Comparison of ENCODE assay signal across 12 mouse cellular contexts in genomic region chr1:65090370-65090769, GRCm38 (mm10). TPM values are rescaled to one million over a fixed set of nuclear protein-coding genes. Genes with fewer than 3 reads are reported as not detected.
DNase-seq lines count a peak whose midpoint lies in the region; ATAC-seq and TF ChIP-seq lines count a peak whose summit lies in the region.
"Had no signal": no experiment of that assay in that cellular context is flagged by ENCODE, and none has a peak within 500 bp of the region (broad histone marks: within the 10 kb centered on the region; RNA-seq: fewer than 3 reads in every experiment).

No protein-coding gene starts in this region.

- H3K27ac ChIP-seq in stomach, embryonic 16.5 days (ENCODE audit: low read length): no peak overlapping the region
- H3K27ac ChIP-seq in stomach, postnatal 0 days (replicated peaks): no peak overlapping the region
- H3K27ac ChIP-seq in liver, postnatal 0 days (ENCODE audit: low read depth): no peak overlapping the region
- H3K27ac ChIP-seq: heart, adult 2 months; hindbrain, embryonic 13.5 days; limb, embryonic 12.5 days; midbrain, embryonic 15.5 days had no signal

- H3K27me3 ChIP-seq in stomach, embryonic 16.5 days (ENCODE audit: control insufficient read depth, insufficient read depth, low read length): no peaks in the 10 kb centered on the region
- no peaks in the 10 kb centered on the region for H3K27me3 ChIP-seq in stomach, postnatal 0 days (ENCODE audit: control insufficient read depth, insufficient read depth, low read length)
- H3K27me3 ChIP-seq in liver, postnatal 0 days (ENCODE audit: insufficient read depth, low read length): no peaks in the 10 kb centered on the region
- H3K27me3 ChIP-seq: hindbrain, embryonic 13.5 days; limb, embryonic 12.5 days; midbrain, embryonic 15.5 days had no signal

- no peaks in the 10 kb centered on the region for H3K4me1 ChIP-seq in stomach, embryonic 16.5 days (ENCODE audit: control insufficient read depth, insufficient read depth, low read length)
- no peaks in the 10 kb centered on the region for H3K4me1 ChIP-seq in stomach, postnatal 0 days (replicated peaks; ENCODE audit: control insufficient read depth, insufficient read depth)
- H3K4me1 ChIP-seq in liver, postnatal 0 days (ENCODE audit: insufficient read depth): peaks cover 9% of the 10 kb centered on the region; the same call in 1 of the 2 replicates
- H3K4me1 ChIP-seq: hindbrain, embryonic 13.5 days; limb, embryonic 12.5 days; midbrain, embryonic 15.5 days had no signal

- no peak overlapping the region for H3K4me2 ChIP-seq in stomach, embryonic 16.5 days (ENCODE audit: low read depth, low read length)
- H3K4me2 ChIP-seq in stomach, postnatal 0 days (replicated peaks; ENCODE audit: low read depth): no peak overlapping the region
- no peak overlapping the region for H3K4me2 ChIP-seq in liver, postnatal 0 days (ENCODE audit: low read depth, low read length)
- H3K4me2 ChIP-seq: hindbrain, embryonic 13.5 days; limb, embryonic 12.5 days; midbrain, embryonic 15.5 days had no signal

- no peak for TF ChIP-seq CTCF in stomach, postnatal 0 days (IDR thresholded peaks at IDR 0.05; ENCODE audit: low read depth)
- TF ChIP-seq CTCF in liver, postnatal 0 days (IDR thresholded peaks at IDR 0.05; ENCODE audit: low read depth): no peak

- 43% methylated on average over 2 of the region's 2 CpGs for WGBS in stomach, embryonic 16.5 days
- 42% methylated on average over 2 of the region's 2 CpGs for WGBS in stomach, postnatal 0 days
- 16% methylated on average over 2 of the region's 2 CpGs for WGBS in liver, postnatal 0 days (ENCODE audit: insufficient replicate concordance)

- H3K36me3 ChIP-seq in stomach, embryonic 16.5 days (ENCODE audit: control insufficient read depth, insufficient read depth, low read length): no peaks in the 10 kb centered on the region
- no peaks in the 10 kb centered on the region for H3K36me3 ChIP-seq in stomach, postnatal 0 days (ENCODE audit: control insufficient read depth, insufficient read depth, low read length)
- H3K36me3 ChIP-seq in liver, postnatal 0 days (replicated peaks; ENCODE audit: insufficient read depth, low read length): no peaks in the 10 kb centered on the region
- H3K36me3 ChIP-seq: hindbrain, embryonic 13.5 days; limb, embryonic 12.5 days; midbrain, embryonic 15.5 days had no signal

- H3K4me3 ChIP-seq in stomach, embryonic 16.5 days (replicated peaks; ENCODE audit: low read length): no peak overlapping the region
- no peak overlapping the region for H3K4me3 ChIP-seq in stomach, postnatal 0 days (ENCODE audit: low read depth, low read length)
- no peak overlapping the region for H3K4me3 ChIP-seq in liver, postnatal 0 days (ENCODE audit: low read depth, low read length)
- H3K4me3 ChIP-seq: heart, adult 2 months; hindbrain, embryonic 13.5 days; limb, embryonic 12.5 days; midbrain, embryonic 15.5 days had no signal

- TF ChIP-seq EP300 in stomach, postnatal 0 days (optimal IDR thresholded peaks at IDR 0.05): no peak
- TF ChIP-seq EP300 in liver, postnatal 0 days (IDR thresholded peaks at IDR 0.05; ENCODE audit: low read depth): no peak

- no peak for DNase-seq in stomach, postnatal 0 days (ENCODE audit: low spot score)
- DNase-seq in c-Kit-positive CD71-negative TER-119-negative erythroid progenitor cells, embryonic 14.5 days (ENCODE audit: low read depth): peak; percentile 25
- DNase-seq in liver, postnatal 0 days: peak; percentile 56
- peak; percentile 39 for DNase-seq in skeletal muscle tissue, adult 2 months (ENCODE audit: low read depth, low spot score)
- DNase-seq in embryo, embryonic 9.5 days (ENCODE audit: extremely low spot score): no peak
- DNase-seq in embryo, embryonic 11 days: no peak

- H3K9me3 ChIP-seq in stomach, embryonic 16.5 days (replicated peaks; ENCODE audit: control insufficient read depth, low read length): no peaks in the 10 kb centered on the region
- H3K9me3 ChIP-seq in stomach, postnatal 0 days (ENCODE audit: control insufficient read depth, low read length): no peaks in the 10 kb centered on the region
- no peaks in the 10 kb centered on the region for H3K9me3 ChIP-seq in liver, postnatal 0 days (ENCODE audit: low read length)
- H3K9me3 ChIP-seq: hindbrain, embryonic 13.5 days; limb, embryonic 12.5 days; midbrain, embryonic 15.5 days had no signal

- no peak overlapping the region for H3K9ac ChIP-seq in stomach, embryonic 16.5 days (ENCODE audit: low read length)
- H3K9ac ChIP-seq in stomach, postnatal 0 days (ENCODE audit: low read length): no peak overlapping the region
- no peak overlapping the region for H3K9ac ChIP-seq in liver, postnatal 0 days (replicated peaks)
- H3K9ac ChIP-seq: hindbrain, embryonic 13.5 days; limb, embryonic 12.5 days; midbrain, embryonic 15.5 days had no signal

- ATAC-seq in stomach, embryonic 16.5 days (ENCODE audit: insufficient read depth, low FRiP score): 0 out of 2 replicates have a peak, but pooled peaks have one; percentile 17
- ATAC-seq in stomach, postnatal 0 days (ENCODE audit: low FRiP score, low TSS enrichment): no peak
- peak; percentile 78 for ATAC-seq in liver, postnatal 0 days
- ATAC-seq: midbrain, embryonic 15.5 days had no signal

RNA-seq across cellular contexts. Expression of gene Crygb, which starts 8.3 kb away (rescaled TPM):
- polyA plus RNA-seq in stomach, embryonic 16.5 days (2015; fragmentation: Nextera tagmentation; extraction: Ambion mirVana): not detected in 2 replicates
- polyA plus RNA-seq in stomach, postnatal 0 days (2015; fragmentation: Nextera tagmentation; extraction: Ambion mirVana): not detected in 2 replicates
- not detected in 2 replicates for polyA plus RNA-seq in liver, postnatal 0 days (2015; fragmentation: Nextera tagmentation; extraction: Ambion mirVana)
- polyA plus RNA-seq: heart, adult 2 months; hindbrain, embryonic 13.5 days; large intestine, adult 2 months; limb, embryonic 12.5 days; midbrain, embryonic 15.5 days had no signal

RNA-seq across cellular contexts. Expression of gene Cryga, which starts 12.8 kb away (rescaled TPM):
- polyA plus RNA-seq in stomach, embryonic 16.5 days (2015; fragmentation: Nextera tagmentation; extraction: Ambion mirVana): not detected in 2 replicates
- polyA plus RNA-seq in stomach, postnatal 0 days (2015; fragmentation: Nextera tagmentation; extraction: Ambion mirVana): not detected in 2 replicates
- not detected in 2 replicates for polyA plus RNA-seq in liver, postnatal 0 days (2015; fragmentation: Nextera tagmentation; extraction: Ambion mirVana)
- polyA plus RNA-seq: heart, adult 2 months; hindbrain, embryonic 13.5 days; large intestine, adult 2 months; limb, embryonic 12.5 days; midbrain, embryonic 15.5 days had no signal

RNA-seq across cellular contexts. Expression of gene Crygc, which starts 16.9 kb away (rescaled TPM):
- not detected in 2 replicates for polyA plus RNA-seq in stomach, embryonic 16.5 days (2015; fragmentation: Nextera tagmentation; extraction: Ambion mirVana)
- polyA plus RNA-seq in stomach, postnatal 0 days (2015; fragmentation: Nextera tagmentation; extraction: Ambion mirVana): not detected in 2 replicates
- not detected in 2 replicates for polyA plus RNA-seq in liver, postnatal 0 days (2015; fragmentation: Nextera tagmentation; extraction: Ambion mirVana)
- polyA plus RNA-seq: heart, adult 2 months; hindbrain, embryonic 13.5 days; large intestine, adult 2 months; limb, embryonic 12.5 days; midbrain, embryonic 15.5 days had no signal

RNA-seq across cellular contexts. Expression of gene Crygd, which starts 27.1 kb away (rescaled TPM):
- not detected in 2 replicates for polyA plus RNA-seq in stomach, embryonic 16.5 days (2015; fragmentation: Nextera tagmentation; extraction: Ambion mirVana)
- polyA plus RNA-seq in stomach, postnatal 0 days (2015; fragmentation: Nextera tagmentation; extraction: Ambion mirVana): not detected in 2 replicates
- not detected in 2 replicates for polyA plus RNA-seq in liver, postnatal 0 days (2015; fragmentation: Nextera tagmentation; extraction: Ambion mirVana)
- polyA plus RNA-seq: heart, adult 2 months; hindbrain, embryonic 13.5 days; large intestine, adult 2 months; limb, embryonic 12.5 days; midbrain, embryonic 15.5 days had no signal

RNA-seq across cellular contexts. Expression of gene Gm28845, which starts 29.0 kb away (rescaled TPM):
- polyA plus RNA-seq in stomach, embryonic 16.5 days (2015; fragmentation: Nextera tagmentation; extraction: Ambion mirVana): not detected in 2 replicates
- not detected in 2 replicates for polyA plus RNA-seq in stomach, postnatal 0 days (2015; fragmentation: Nextera tagmentation; extraction: Ambion mirVana)
- not detected in 2 replicates for polyA plus RNA-seq in liver, postnatal 0 days (2015; fragmentation: Nextera tagmentation; extraction: Ambion mirVana)
- polyA plus RNA-seq: heart, adult 2 months; hindbrain, embryonic 13.5 days; large intestine, adult 2 months; limb, embryonic 12.5 days; midbrain, embryonic 15.5 days had no signal

Comparison
In these comparisons a context has a peak if more than half of its experiments do, and no peak if none do; other contexts are left out.
1. DNase-seq: peak in c-Kit-positive CD71-negative TER-119-negative erythroid progenitor cells, embryonic 14.5 days (single experiment), liver, postnatal 0 days (single experiment) and skeletal muscle tissue, adult 2 months (single experiment); none in stomach, postnatal 0 days (single experiment), embryo, embryonic 9.5 days (single experiment) and embryo, embryonic 11 days (single experiment).